ENCODE assay signal across 27 mouse cellular contexts in the genomic region with DNA sequence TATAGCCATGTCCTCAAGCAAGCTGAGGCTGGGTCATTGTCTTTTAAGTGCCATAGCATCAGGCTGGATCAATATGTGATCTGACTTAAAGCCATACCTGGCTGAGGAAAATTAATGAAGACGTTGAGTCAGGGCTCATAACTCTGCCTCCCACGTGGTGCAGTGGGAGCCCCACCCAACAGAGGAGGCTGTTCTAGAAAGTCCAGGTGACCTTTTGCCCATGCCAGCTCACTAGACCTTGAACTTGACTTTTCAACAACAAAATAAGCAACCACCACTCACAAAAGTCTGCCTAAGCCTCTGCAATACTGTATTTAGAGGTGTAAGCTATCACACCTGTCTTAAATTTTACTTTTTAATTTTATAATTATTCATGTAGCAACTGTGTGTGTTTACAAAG. TPM values are rescaled to one million over a fixed set of nuclear protein-coding genes. Genes with fewer than 3 reads are reported as not detected.
A peak's percentile ranks its signal among the peaks of the same experiment; 100 is the strongest.
DNase-seq lines count a peak whose midpoint lies in the region; ATAC-seq and TF ChIP-seq lines count a peak whose summit lies in the region.
"Had no signal": no experiment of that assay in that cellular context is flagged by ENCODE, and none has a peak within 500 bp of the region (broad histone marks: within the 10 kb centered on the region; RNA-seq: fewer than 3 reads in every experiment).

No protein-coding gene starts in this region.

- ATAC-seq in kidney, embryonic 14.5 days (ENCODE audit: low FRiP score, low TSS enrichment) = no peak
- no peak for ATAC-seq in liver, embryonic 11.5 days (replicated peaks; ENCODE audit: low FRiP score)
- ATAC-seq: forebrain, embryonic 13.5 days; forebrain, embryonic 16.5 days; Patski had no signal

- no peak overlapping the region for H3K27ac ChIP-seq in kidney, embryonic 14.5 days (ENCODE audit: low read depth, low read length)
- H3K27ac ChIP-seq in liver, adult 2 months (replicated peaks; ENCODE audit: insufficient read depth, low read depth, low read length) = no peak overlapping the region
- H3K27ac ChIP-seq in liver, embryonic 11.5 days (ENCODE audit: low read depth, low read length) = no peak overlapping the region
- H3K27ac ChIP-seq: forebrain, embryonic 10.5 days; forebrain, embryonic 13.5 days; heart, adult 2 months; heart, embryonic 10.5 days; heart, embryonic 13.5 days; hindbrain, embryonic 14.5 days had no signal

- H3K4me3 ChIP-seq in kidney, embryonic 14.5 days (ENCODE audit: low read length) = no peak overlapping the region
- H3K4me3 ChIP-seq in liver, adult 2 months (ENCODE audit: insufficient read depth, low read depth, low read length) = no peak overlapping the region
- H3K4me3 ChIP-seq in liver, embryonic 11.5 days (ENCODE audit: low read depth, low read length) = no peak overlapping the region
- H3K4me3 ChIP-seq: forebrain, embryonic 10.5 days; forebrain, embryonic 13.5 days; heart, adult 2 months; heart, embryonic 10.5 days; heart, embryonic 13.5 days had no signal

- no peaks in the 10 kb centered on the region for H3K9me3 ChIP-seq in kidney, embryonic 14.5 days (ENCODE audit: control insufficient read depth, low read length)
- no peaks in the 10 kb centered on the region for H3K9me3 ChIP-seq in liver, embryonic 11.5 days (ENCODE audit: control insufficient read depth, low read length)
- H3K9me3 ChIP-seq: forebrain, embryonic 10.5 days; forebrain, embryonic 13.5 days; G1E; heart, embryonic 10.5 days; heart, embryonic 13.5 days had no signal

- TF ChIP-seq CTCF in liver, adult 2 months (IDR thresholded peaks at IDR 0.05; ENCODE audit: low read depth, low read length) = no peak

- no peaks in the 10 kb centered on the region for H3K79me2 ChIP-seq in liver, adult 2 months (ENCODE audit: control insufficient read depth, insufficient read depth, low read length)

- no peaks in the 10 kb centered on the region for H3K4me1 ChIP-seq in kidney, embryonic 14.5 days (ENCODE audit: control insufficient read depth, insufficient read depth, low read length)
- H3K4me1 ChIP-seq in liver, adult 2 months (ENCODE audit: control insufficient read depth, insufficient read depth, low read length) = no peaks in the 10 kb centered on the region
- H3K4me1 ChIP-seq in liver, embryonic 11.5 days (replicated peaks; ENCODE audit: control insufficient read depth, insufficient read depth, low read length) = no peaks in the 10 kb centered on the region
- H3K4me1 ChIP-seq: forebrain, embryonic 13.5 days; heart, embryonic 10.5 days; heart, embryonic 13.5 days had no signal

- no peak overlapping the region for H3K9ac ChIP-seq in kidney, embryonic 14.5 days (ENCODE audit: low read depth, low read length)
- H3K9ac ChIP-seq in liver, adult 2 months (ENCODE audit: low read depth, low read length) = no peak overlapping the region
- H3K9ac ChIP-seq in liver, embryonic 11.5 days (ENCODE audit: low read depth, low read length) = no peak overlapping the region
- H3K9ac ChIP-seq: forebrain, embryonic 13.5 days; heart, embryonic 13.5 days; hindbrain, embryonic 14.5 days had no signal

- H3K36me3 ChIP-seq in kidney, embryonic 14.5 days (ENCODE audit: control insufficient read depth, insufficient read depth, low read length) = no peaks in the 10 kb centered on the region
- no peaks in the 10 kb centered on the region for H3K36me3 ChIP-seq in liver, adult 2 months (ENCODE audit: control insufficient read depth, insufficient read depth, low read length)
- H3K36me3 ChIP-seq in liver, embryonic 11.5 days (ENCODE audit: control insufficient read depth, insufficient read depth, low read length) = no peaks in the 10 kb centered on the region
- H3K36me3 ChIP-seq: forebrain, embryonic 10.5 days; G1E; heart, embryonic 10.5 days; heart, embryonic 13.5 days had no signal

- no peak overlapping the region for H3K4me2 ChIP-seq in kidney, embryonic 14.5 days (replicated peaks; ENCODE audit: low read depth, low read length)
- H3K4me2 ChIP-seq in liver, embryonic 11.5 days = no peak overlapping the region
- H3K4me2 ChIP-seq: forebrain, embryonic 13.5 days; heart, embryonic 13.5 days; hindbrain, embryonic 14.5 days had no signal

- DNase-seq in kidney, adult 11 months = peak; percentile 41
- no peak for DNase-seq in kidney, adult 18-20 months
- DNase-seq in kidney, adult 9 months = peak; percentile 59
- DNase-seq in liver, adult 2 months (ENCODE audit: extremely low read depth, low read depth, low spot score) = peak; percentile 25
- DNase-seq in liver, embryonic 11.5 days (ENCODE audit: low spot score) = no peak
- DNase-seq: adrenal gland, postnatal 10 days; adrenal gland, postnatal 36 days; B cell, adult 2 months; cerebellum, adult 18-20 months; cerebellum, adult 9-10 months; cerebellum, postnatal 14 days; gastrocnemius, postnatal 10 days; gastrocnemius, postnatal 36 days; heart, adult 2 months; heart, postnatal 14 days; heart, postnatal 4 days had no signal

- WGBS in kidney, embryonic 14.5 days = 43% methylated on average over 2 of the region's 2 CpGs
- 34% methylated on average over 2 of the region's 2 CpGs for WGBS in liver, adult 2 months
- 41% methylated on average over 2 of the region's 2 CpGs for WGBS in liver, embryonic 11.5 days

- no peaks in the 10 kb centered on the region for H3K27me3 ChIP-seq in kidney, embryonic 14.5 days (ENCODE audit: control insufficient read depth, insufficient read depth, low read length)
- H3K27me3 ChIP-seq in liver, adult 2 months (ENCODE audit: control insufficient read depth, insufficient read depth, low read length) = no peaks in the 10 kb centered on the region
- no peaks in the 10 kb centered on the region for H3K27me3 ChIP-seq in liver, embryonic 11.5 days (replicated peaks; ENCODE audit: control insufficient read depth, insufficient read depth, low read length)
- H3K27me3 ChIP-seq: CH12.LX; forebrain, embryonic 13.5 days; Patski had no signal

- no peak for TF ChIP-seq POLR2A in liver, adult 2 months (IDR thresholded peaks at IDR 0.05; ENCODE audit: extremely low read depth, insufficient read depth, low read length)

RNA-seq across cellular contexts. Expression of a gene that starts 24.9 kb away (rescaled TPM):
- 8.6 and 10.5 TPM in 2 replicates for polyA plus RNA-seq in kidney, embryonic 14.5 days (2014; fragmentation: Nextera tagmentation; extraction: Ambion mirVana)
- under 0.01 TPM in 1 of 2 replicates, not detected in the other for total RNA-seq in liver, adult 2 months (2014; rRNA removed)
- polyA plus RNA-seq in liver, adult 2 months (2012; rRNA removed) = not detected in 2 replicates
- polyA plus RNA-seq in liver, embryonic 11.5 days (2014; fragmentation: Nextera tagmentation; extraction: Ambion mirVana) = 2.2 and 2.7 TPM in 2 replicates
- total RNA-seq: granulocyte monocyte progenitor cell, adult 5-6 weeks had no signal
- polyA plus RNA-seq: G1E had no signal

Comparison
In these comparisons a context has a peak if more than half of its experiments do, and no peak if none do; other contexts are left out.
1. DNase-seq: peak in kidney, adult 11 months (single experiment), kidney, adult 9 months (single experiment) and liver, adult 2 months (single experiment); none in kidney, adult 18-20 months (single experiment) and liver, embryonic 11.5 days (single experiment).